Mouse (Mus musculus) gonadal fat pad, adult 2 months (tissue): ENCODE data around the gene Myo15. TPM values are rescaled to one million over a fixed set of nuclear protein-coding genes. Genes with fewer than 3 reads are reported as not detected.
"Not testable (repeated sequence)": the region's sequence is repeated elsewhere in the genome, so short reads cannot be mapped to it uniquely, and the experiment has no call there.

Experiments used
- DNase-seq: peaks from one replicate; pipeline ENCODE4 v3.0.0-alpha.2; 2012; ENCODE audit warnings: low read depth
- polyA plus RNA-seq: library from polyadenylated mRNA; depleted of rRNA; stranded (reverse); fragments of >200 nt; gene quantifications from 2 replicates; pipeline ENCODE4 v1.2.3, GENCODE M21; 2012; rRNA removed

Gene Myo15
- polyA plus RNA-seq, 1 experiment = 0.35 TPM

DNA sequence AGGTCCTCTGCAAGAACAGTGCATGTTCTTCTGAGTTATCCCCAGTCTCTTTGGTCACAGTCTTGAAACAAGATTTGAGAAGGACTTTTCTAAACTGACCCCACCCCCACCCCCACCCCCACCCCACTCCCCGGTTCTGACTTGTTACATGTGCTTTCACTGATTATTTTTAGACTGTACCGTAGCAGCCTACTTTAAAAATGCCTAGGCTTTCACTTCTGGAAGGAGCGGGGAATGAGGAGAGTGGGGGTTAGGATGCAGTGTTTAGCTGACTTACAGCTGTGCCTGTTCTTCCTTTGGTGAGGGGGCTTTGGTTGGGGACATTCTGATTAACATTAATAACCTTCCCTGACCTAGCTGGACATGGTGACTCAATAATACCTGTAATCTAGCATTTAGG lies 79.0 kb downstream of the Myo15 start:
- DNase-seq = no peak

GRCm38 (mm10) chr11:60553091-60553490 lies 84.0 kb downstream of the Myo15 start:
- DNase-seq = no peak

- DNase-seq = no peak
Measured at GRCm38 (mm10) chr11:60557675-60558074, 88.5 kb downstream of the Myo15 start.

DNA sequence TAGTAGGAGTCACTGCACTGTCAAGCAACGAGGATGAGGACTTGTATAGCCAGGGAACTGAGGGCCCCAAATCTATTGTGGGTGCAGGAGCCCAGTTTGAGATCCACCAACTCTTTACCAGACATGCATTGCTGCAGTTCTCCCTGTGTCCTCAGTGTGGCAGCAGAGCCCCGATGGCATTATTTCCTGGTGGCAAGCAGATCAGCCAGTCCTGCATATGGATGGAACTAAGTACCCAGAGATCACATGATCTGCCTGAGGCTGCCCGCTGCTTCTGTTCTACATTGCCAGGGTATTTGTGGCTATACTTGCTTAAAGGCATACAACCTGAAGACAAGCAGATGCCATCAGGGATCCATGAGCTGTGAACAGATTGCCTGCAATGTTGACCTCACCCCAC lies 90.2 kb downstream of the Myo15 start:
- DNase-seq = no peak

- DNase-seq = not testable (repeated sequence)
Measured at GRCm38 (mm10) chr11:60574006-60574405, 104.9 kb downstream of the Myo15 start.

Other genes with a start within 250 kb of the Myo15 start
- 393 and 402 TPM in 2 replicates for gene Srebf1, start 246.8 kb upstream of the Myo15 start, polyA plus RNA-seq
- gene Tom1l2, start 116.4 kb upstream of the Myo15 start, polyA plus RNA-seq = 75.5 and 78.9 TPM in 2 replicates
- 4.5 and 5.0 TPM in 2 replicates for gene Drc3, start 116.0 kb upstream of the Myo15 start, polyA plus RNA-seq
- 26.0 and 30.3 TPM in 2 replicates for gene Gid4, start 52.2 kb upstream of the Myo15 start, polyA plus RNA-seq
- 47.3 and 58.7 TPM in 2 replicates for gene Atpaf2, start 50.9 kb upstream of the Myo15 start, polyA plus RNA-seq
- gene Drg2, start 14.7 kb upstream of the Myo15 start, polyA plus RNA-seq = 53.2 and 60.5 TPM in 2 replicates
- 31.3 and 34.8 TPM in 2 replicates for gene Alkbh5, start 67.0 kb downstream of the Myo15 start, polyA plus RNA-seq
- gene Llgl1, start 230.4 kb downstream of the Myo15 start, polyA plus RNA-seq = 50.6 and 56.5 TPM in 2 replicates